Mouse (Mus musculus): ENCODE measurements around the gene Mtch1. TPM values are rescaled to one million over a fixed set of nuclear protein-coding genes. Genes with fewer than 3 reads are reported as not detected.

Gene Mtch1
- polyA plus RNA-seq, 1 experiment = 140 TPM

GRCm38 (mm10) chr17:29385746-29386145, 38.0 kb upstream of the Mtch1 start:
- Histone ChIP-seq H3K36me3 (replicated peaks; ENCODE audit: low read length) (peaks cover 3% of the 10 kb centered on the region), H3K4me1 (peaks cover 42% of the 10 kb centered on the region), H3K27me3 (replicated peaks) (peaks cover 1% of the 10 kb centered on the region), H3K4me3 (replicated peaks) (no peak overlapping the region), H3K9me3 (no peaks in the 10 kb centered on the region)
- TF ChIP-seq GATA1 (IDR thresholded peaks at IDR 0.05; ENCODE audit: borderline replicate concordance, low read length) (no peak), FLI1 (IDR thresholded peaks at IDR 0.05; ENCODE audit: low read length) (no peak)

- Histone ChIP-seq H3K36me3 (replicated peaks; ENCODE audit: low read length) (peaks cover 3% of the 10 kb centered on the region), H3K4me3 (replicated peaks) (no peak overlapping the region), H3K9me3 (no peaks in the 10 kb centered on the region), H3K4me1 (peaks cover 50% of the 10 kb centered on the region), H3K27me3 (replicated peaks) (peaks cover 1% of the 10 kb centered on the region)
- no peak for TF ChIP-seq GATA1 (IDR thresholded peaks at IDR 0.05; ENCODE audit: borderline replicate concordance, low read length)
- TF ChIP-seq FLI1 (IDR thresholded peaks at IDR 0.05; ENCODE audit: low read length) = no peak
Observed at GRCm38 (mm10) chr17:29384850-29385438, 37.2 kb upstream of the Mtch1 start.

DNA sequence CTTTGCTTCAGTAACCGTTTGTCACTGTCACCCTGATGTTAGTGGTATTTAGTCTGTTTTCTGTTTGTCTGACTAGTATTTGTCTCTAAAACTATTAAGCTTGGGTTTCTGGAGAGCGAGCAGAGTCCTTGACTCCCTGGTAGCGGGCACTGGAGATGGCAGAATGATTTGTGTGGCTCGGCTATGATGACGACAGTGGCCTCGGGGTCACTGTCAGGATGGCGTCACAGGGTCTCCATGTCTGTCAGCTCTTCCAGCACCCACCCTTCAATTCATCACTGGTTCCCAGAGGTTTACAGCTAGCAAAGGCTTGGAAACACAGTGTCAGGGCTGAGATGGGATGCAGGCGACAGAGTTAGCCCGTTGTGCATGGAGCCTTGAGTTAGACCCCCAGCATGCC, 36.2 kb upstream of the Mtch1 start:
- Histone ChIP-seq H3K36me3 (replicated peaks; ENCODE audit: low read length) (peaks cover 3% of the 10 kb centered on the region), H3K4me1 (peaks cover 45% of the 10 kb centered on the region), H3K4me3 (replicated peaks) (no peak overlapping the region), H3K27me3 (replicated peaks) (no peaks in the 10 kb centered on the region), H3K9me3 (no peaks in the 10 kb centered on the region)
- TF ChIP-seq GATA1 (IDR thresholded peaks at IDR 0.05; ENCODE audit: borderline replicate concordance, low read length) (no peak), FLI1 (IDR thresholded peaks at IDR 0.05; ENCODE audit: low read length) (no peak)

DNA sequence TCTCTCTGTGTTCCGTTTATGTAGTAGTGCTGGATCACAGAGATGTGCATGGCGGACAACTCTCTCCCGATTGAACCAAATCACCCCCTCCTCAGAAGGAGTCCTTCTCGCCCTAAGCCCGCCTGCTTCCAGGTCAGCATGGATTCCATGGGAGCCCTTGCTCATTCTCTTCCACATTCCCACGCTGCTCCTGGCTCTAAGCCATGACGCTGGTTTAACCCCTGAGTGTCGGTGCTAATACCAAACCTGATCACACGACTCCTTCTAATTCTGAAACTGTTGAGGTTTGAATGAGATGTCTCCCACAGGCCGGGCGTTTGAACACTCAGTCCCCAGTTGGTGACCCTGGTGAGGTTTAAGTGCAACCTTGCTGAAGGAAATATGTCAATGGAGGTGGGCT, 34.7 kb upstream of the Mtch1 start:
- no peaks in the 10 kb centered on the region for H3K27me3 ChIP-seq (replicated peaks)
- H3K36me3 ChIP-seq (replicated peaks; ENCODE audit: low read length) = peaks cover 3% of the 10 kb centered on the region
- TF ChIP-seq FLI1 (IDR thresholded peaks at IDR 0.05; ENCODE audit: low read length) (no peak), GATA1 (IDR thresholded peaks at IDR 0.05; ENCODE audit: borderline replicate concordance, low read length) (no peak)
- peaks cover 51% of the 10 kb centered on the region for H3K4me1 ChIP-seq
- H3K9me3 ChIP-seq = no peaks in the 10 kb centered on the region
- no peak overlapping the region for H3K4me3 ChIP-seq (replicated peaks)

- no peaks in the 10 kb centered on the region for H3K9me3 ChIP-seq
- H3K36me3 ChIP-seq (replicated peaks; ENCODE audit: low read length) = no peaks in the 10 kb centered on the region
- H3K4me1 ChIP-seq = peaks cover 51% of the 10 kb centered on the region
- peak overlapping the region; percentile 62 for H3K4me3 ChIP-seq (replicated peaks)
- TF ChIP-seq GATA1 (IDR thresholded peaks at IDR 0.05; ENCODE audit: borderline replicate concordance, low read length) (no peak), FLI1 (IDR thresholded peaks at IDR 0.05; ENCODE audit: low read length) (no peak)
- no peaks in the 10 kb centered on the region for H3K27me3 ChIP-seq (replicated peaks)
Observed at GRCm38 (mm10) chr17:29381472-29381871, 33.7 kb upstream of the Mtch1 start.

DNA sequence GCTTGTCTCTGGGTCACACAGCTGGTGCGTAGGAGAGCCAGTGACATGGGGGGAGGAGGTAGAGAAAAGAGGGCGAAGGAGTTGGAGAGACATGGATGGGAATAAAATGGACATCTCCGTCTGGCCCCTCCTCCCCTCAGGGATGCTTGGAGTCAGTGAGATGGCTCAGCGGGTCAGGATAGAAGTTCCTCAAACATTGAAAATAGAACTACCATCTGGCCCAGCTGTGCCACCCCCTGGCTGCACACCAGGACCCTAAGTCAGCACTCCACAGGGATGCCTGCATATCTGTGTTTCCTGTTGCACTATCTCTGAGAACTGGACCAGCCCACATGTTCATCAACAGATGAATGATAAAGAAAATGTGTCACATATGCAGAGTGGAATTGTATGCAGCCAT, 32.5 kb upstream of the Mtch1 start:
- Histone ChIP-seq H3K9me3 (no peaks in the 10 kb centered on the region), H3K4me3 (replicated peaks) (no peak overlapping the region), H3K4me1 (peaks cover 50% of the 10 kb centered on the region), H3K27me3 (replicated peaks) (no peaks in the 10 kb centered on the region), H3K36me3 (replicated peaks; ENCODE audit: low read length) (no peaks in the 10 kb centered on the region)
- no peak for TF ChIP-seq GATA1 (IDR thresholded peaks at IDR 0.05; ENCODE audit: borderline replicate concordance, low read length)
- no peak for TF ChIP-seq FLI1 (IDR thresholded peaks at IDR 0.05; ENCODE audit: low read length)

- H3K36me3 ChIP-seq (replicated peaks; ENCODE audit: low read length) = peaks cover 8% of the 10 kb centered on the region
Observed at GRCm38 (mm10) chr17:29378056-29378455, 30.3 kb upstream of the Mtch1 start.

DNA sequence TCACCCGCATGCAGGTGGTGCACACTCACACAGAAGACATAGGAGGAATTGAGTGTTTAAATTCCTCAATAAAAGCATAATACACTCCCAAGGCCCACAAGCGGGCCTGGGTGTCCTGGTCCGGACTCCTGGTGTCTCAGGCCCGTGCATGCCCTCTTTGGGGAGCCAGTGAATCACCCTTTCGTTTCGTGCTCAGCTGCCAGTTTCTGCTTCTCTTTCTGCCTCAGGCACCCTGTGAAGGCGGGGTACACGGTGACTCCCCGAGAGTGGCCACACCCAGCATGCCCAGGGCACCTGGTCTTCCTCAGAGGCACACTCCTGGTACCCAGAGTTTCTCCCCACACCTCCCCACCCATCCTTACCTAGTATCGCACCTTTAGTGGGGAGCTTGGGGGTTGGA, 28.1 kb upstream of the Mtch1 start:
- Histone ChIP-seq H3K4me1 (peaks cover 28% of the 10 kb centered on the region), H3K4me3 (replicated peaks) (no peak overlapping the region), H3K36me3 (replicated peaks; ENCODE audit: low read length) (peaks cover 11% of the 10 kb centered on the region), H3K27me3 (replicated peaks) (no peaks in the 10 kb centered on the region), H3K9me3 (no peaks in the 10 kb centered on the region)
- TF ChIP-seq GATA1 (IDR thresholded peaks at IDR 0.05; ENCODE audit: borderline replicate concordance, low read length) = no peak
- TF ChIP-seq FLI1 (IDR thresholded peaks at IDR 0.05; ENCODE audit: low read length) = no peak

More at GRCm38 (mm10) chr17:29378056-29378455, 30.3 kb upstream of the Mtch1 start:
- H3K4me3 ChIP-seq (replicated peaks) = no peak overlapping the region
- H3K4me1 ChIP-seq = peaks cover 34% of the 10 kb centered on the region
- H3K27me3 ChIP-seq (replicated peaks) = no peaks in the 10 kb centered on the region
- no peak for TF ChIP-seq GATA1 (IDR thresholded peaks at IDR 0.05; ENCODE audit: borderline replicate concordance, low read length)
- no peak for TF ChIP-seq FLI1 (IDR thresholded peaks at IDR 0.05; ENCODE audit: low read length)
- H3K9me3 ChIP-seq = no peaks in the 10 kb centered on the region

GRCm38 (mm10) chr17:29370984-29371723, 23.4 kb upstream of the Mtch1 start:
- Histone ChIP-seq H3K4me1 (peaks cover 15% of the 10 kb centered on the region), H3K27me3 (replicated peaks) (peaks cover 2% of the 10 kb centered on the region), H3K36me3 (replicated peaks; ENCODE audit: low read length) (peaks cover 22% of the 10 kb centered on the region), H3K4me3 (replicated peaks) (peak overlapping the region; percentile 47), H3K9me3 (no peaks in the 10 kb centered on the region)
- TF ChIP-seq FLI1 (IDR thresholded peaks at IDR 0.05; ENCODE audit: low read length) (no peak), GATA1 (IDR thresholded peaks at IDR 0.05; ENCODE audit: borderline replicate concordance, low read length) (no peak)

GRCm38 (mm10) chr17:29368726-29369125, 21.0 kb upstream of the Mtch1 start:
- Histone ChIP-seq H3K9me3 (no peaks in the 10 kb centered on the region), H3K4me1 (peaks cover 15% of the 10 kb centered on the region), H3K36me3 (replicated peaks; ENCODE audit: low read length) (peaks cover 26% of the 10 kb centered on the region), H3K4me3 (replicated peaks) (no peak overlapping the region), H3K27me3 (replicated peaks) (peaks cover 5% of the 10 kb centered on the region)
- TF ChIP-seq GATA1 (IDR thresholded peaks at IDR 0.05; ENCODE audit: borderline replicate concordance, low read length) (no peak), FLI1 (IDR thresholded peaks at IDR 0.05; ENCODE audit: low read length) (no peak)

Measured in megakaryocyte, embryonic 14.5 days (primary cell).